Mouse (Mus musculus) neural tube, embryonic 15.5 days (tissue): Measurements from ENCODE around the gene Dnajb4. TPM values are rescaled to one million over a fixed set of nuclear protein-coding genes. Genes with fewer than 3 reads are reported as not detected.

ENCODE experiments used
- ATAC-seq: fragments of 200-750 bp; cut with Nextera tagmentation; 2 replicates; pipeline ENCODE4 v1.8.0; 2017; ENCODE audit warnings: mild to moderate bottlenecking, moderate TSS enrichment, moderate library complexity; ENCODE audit not compliant: low FRiP score
- H3K27ac ChIP-seq: fragments of 300-500 bp; sonication (generic); replicated peaks from 2 replicates; pipeline ENCODE4 v1.5.1; 2015; ENCODE audit warnings: mild to moderate bottlenecking, inconsistent platforms
- H3K27me3 ChIP-seq: fragments of 300-500 bp; sonication (generic); replicated peaks from 2 replicates; pipeline ENCODE4 v1.6.1; 2015; ENCODE audit warnings: inconsistent platforms
- H3K36me3 ChIP-seq: fragments of 300-500 bp; sonication (generic); 2 replicates; pipeline ENCODE4 v1.6.1; 2015; ENCODE audit warnings: inconsistent platforms
- H3K4me1 ChIP-seq: fragments of 300-500 bp; sonication (generic); 2 replicates; pipeline ENCODE4 v1.6.1; 2015; ENCODE audit warnings: inconsistent platforms
- H3K4me2 ChIP-seq: fragments of 300-500 bp; sonication (generic); 2 replicates; pipeline ENCODE4 v1.6.1; 2015; ENCODE audit warnings: inconsistent platforms, mild to moderate bottlenecking, moderate library complexity
- H3K4me3 ChIP-seq: fragments of 300-500 bp; sonication (generic); replicated peaks from 2 replicates; pipeline ENCODE4 v1.5.1; 2015; ENCODE audit warnings: mild to moderate bottlenecking, inconsistent platforms
- H3K9ac ChIP-seq: fragments of 300-500 bp; sonication (generic); replicated peaks from 2 replicates; pipeline ENCODE4 v1.6.1; 2015; ENCODE audit warnings: mild to moderate bottlenecking, inconsistent platforms
- H3K9me3 ChIP-seq: fragments of 300-500 bp; sonication (generic); replicated peaks from 2 replicates; pipeline ENCODE4 v1.6.1; 2016; ENCODE audit warnings: inconsistent platforms
- WGBS: fragments of 180-500 bp; shearing (Covaris S2); methylation state at CpG from one replicate; pipeline ENCODE4 v1.1.7; 2015; ENCODE audit warnings: mixed read lengths; 5-methylcytosine and 5-hydroxymethylcytosine counted together
- polyA plus RNA-seq: library from polyadenylated mRNA; unstranded; fragments of >200 nt; fragmentation: Nextera tagmentation; extraction: Ambion mirVana; gene quantifications from 2 replicates; pipeline ENCODE4 v1.2.1, GENCODE M21; 2015

Gene Dnajb4
- polyA plus RNA-seq, 1 experiment from 2014 or later = 45.6 TPM

- Histone ChIP-seq H3K4me1 (peaks cover 17% of the 10 kb centered on the region), H3K9me3 (no peaks in the 10 kb centered on the region), H3K36me3 (0 out of 2 replicates have a peak, but pooled peaks cover 6% of the 10 kb centered on the region), H3K27ac (no peak overlapping the region), H3K27me3 (no peaks in the 10 kb centered on the region), H3K9ac (no peak overlapping the region), H3K4me2 (peak overlapping the region; percentile 59), H3K4me3 (peak overlapping the region; percentile 12)
- WGBS = 76% methylated on average over 9 of the region's 9 CpGs
- ATAC-seq = no peak
These were observed 19.2 kb downstream of the Dnajb4 start for GRCm38 (mm10) chr3:152190679-152191477.

GRCm38 (mm10) chr3:152189306-152189705 is 20.8 kb downstream of the Dnajb4 start:
- Histone ChIP-seq H3K27ac (no peak overlapping the region), H3K9me3 (no peaks in the 10 kb centered on the region), H3K4me3 (no peak overlapping the region), H3K9ac (no peak overlapping the region), H3K4me1 (peaks cover 17% of the 10 kb centered on the region), H3K36me3 (peaks cover 15% of the 10 kb centered on the region; the same call in 1 of the 2 replicates), H3K4me2 (no peak overlapping the region), H3K27me3 (no peaks in the 10 kb centered on the region)
- 78% methylated on average over 4 of the region's 4 CpGs for WGBS
- no peak for ATAC-seq

- no peak overlapping the region for H3K27ac ChIP-seq
- H3K36me3 ChIP-seq = peaks cover 22% of the 10 kb centered on the region; the same call in 1 of the 2 replicates
- no peaks in the 10 kb centered on the region for H3K9me3 ChIP-seq
- WGBS = 90% methylated on average over 6 of the region's 6 CpGs
- peaks cover 5% of the 10 kb centered on the region for H3K4me1 ChIP-seq
- H3K4me2 ChIP-seq = no peak overlapping the region
- no peak overlapping the region for H3K4me3 ChIP-seq
- H3K9ac ChIP-seq = no peak overlapping the region
- no peak for ATAC-seq
- no peaks in the 10 kb centered on the region for H3K27me3 ChIP-seq
These were observed 24.0 kb downstream of the Dnajb4 start for GRCm38 (mm10) chr3:152186106-152186505.

- H3K27ac ChIP-seq = no peak overlapping the region
- H3K9me3 ChIP-seq = no peaks in the 10 kb centered on the region
- 74% methylated on average over 9 of the region's 9 CpGs for WGBS
- peaks cover 22% of the 10 kb centered on the region; the same call in 1 of the 2 replicates for H3K36me3 ChIP-seq
- no peak overlapping the region for H3K9ac ChIP-seq
- H3K27me3 ChIP-seq = no peaks in the 10 kb centered on the region
- no peak for ATAC-seq
- H3K4me2 ChIP-seq = no peak overlapping the region
- H3K4me3 ChIP-seq = no peak overlapping the region
- H3K4me1 ChIP-seq = no peaks in the 10 kb centered on the region
These were observed 26.6 kb downstream of the Dnajb4 start for GRCm38 (mm10) chr3:152183522-152183921.

- H3K9me3 ChIP-seq = no peaks in the 10 kb centered on the region
- no peaks in the 10 kb centered on the region for H3K4me1 ChIP-seq
- no peak for ATAC-seq
- no peak overlapping the region for H3K4me3 ChIP-seq
- WGBS = 82% methylated on average over 4 of the region's 4 CpGs
- H3K36me3 ChIP-seq = peaks cover 16% of the 10 kb centered on the region; the same call in 1 of the 2 replicates
- no peak overlapping the region for H3K27ac ChIP-seq
- H3K4me2 ChIP-seq = no peak overlapping the region
- H3K9ac ChIP-seq = no peak overlapping the region
- H3K27me3 ChIP-seq = no peaks in the 10 kb centered on the region
These were observed 29.5 kb downstream of the Dnajb4 start for GRCm38 (mm10) chr3:152180624-152181023.

GRCm38 (mm10) chr3:152179285-152179684 is 30.8 kb downstream of the Dnajb4 start:
- Histone ChIP-seq H3K4me1 (no peaks in the 10 kb centered on the region), H3K9me3 (no peaks in the 10 kb centered on the region)
- 24% methylated on average over 1 of the region's 1 CpGs for WGBS

GRCm38 (mm10) chr3:152178816-152179215 is 31.3 kb downstream of the Dnajb4 start:
- Histone ChIP-seq H3K4me3 (no peak overlapping the region), H3K4me1 (no peaks in the 10 kb centered on the region), H3K9me3 (no peaks in the 10 kb centered on the region), H3K4me2 (no peak overlapping the region), H3K27me3 (no peaks in the 10 kb centered on the region), H3K27ac (no peak overlapping the region), H3K9ac (no peak overlapping the region), H3K36me3 (0 out of 2 replicates have a peak, but pooled peaks cover 7% of the 10 kb centered on the region)
- ATAC-seq = no peak
- WGBS = 69% methylated on average over 4 of the region's 4 CpGs

More at GRCm38 (mm10) chr3:152179285-152179684, 30.8 kb downstream of the Dnajb4 start:
- no peak overlapping the region for H3K9ac ChIP-seq
- H3K27ac ChIP-seq = no peak overlapping the region
- 0 out of 2 replicates have a peak, but pooled peaks cover 7% of the 10 kb centered on the region for H3K36me3 ChIP-seq
- no peaks in the 10 kb centered on the region for H3K27me3 ChIP-seq
- ATAC-seq = no peak
- no peak overlapping the region for H3K4me3 ChIP-seq
- no peak overlapping the region for H3K4me2 ChIP-seq

- H3K9me3 ChIP-seq = no peaks in the 10 kb centered on the region
- WGBS = 87% methylated on average over 7 of the region's 7 CpGs
- no peak for ATAC-seq
These were observed 37.7 kb downstream of the Dnajb4 start for GRCm38 (mm10) chr3:152172322-152172935.

GRCm38 (mm10) chr3:152171862-152172261 is 38.2 kb downstream of the Dnajb4 start:
- 79% methylated on average over 7 of the region's 7 CpGs for WGBS

More at GRCm38 (mm10) chr3:152172322-152172935, 37.7 kb downstream of the Dnajb4 start:
- Histone ChIP-seq H3K9ac (no peak overlapping the region), H3K4me3 (no peak overlapping the region), H3K4me1 (peaks cover under 1% of the 10 kb centered on the region; the same call in 1 of the 2 replicates), H3K27me3 (no peaks in the 10 kb centered on the region), H3K4me2 (no peak overlapping the region), H3K36me3 (no peaks in the 10 kb centered on the region), H3K27ac (no peak overlapping the region)

GRCm38 (mm10) chr3:152171236-152171635 is 38.9 kb downstream of the Dnajb4 start:
- Histone ChIP-seq H3K36me3 (no peaks in the 10 kb centered on the region), H3K4me2 (no peak overlapping the region), H3K4me1 (peaks cover 12% of the 10 kb centered on the region), H3K9me3 (no peaks in the 10 kb centered on the region), H3K27ac (no peak overlapping the region), H3K27me3 (no peaks in the 10 kb centered on the region), H3K4me3 (no peak overlapping the region), H3K9ac (no peak overlapping the region)
- WGBS = 79% methylated on average over 2 of the region's 2 CpGs
- no peak for ATAC-seq

More at GRCm38 (mm10) chr3:152171862-152172261, 38.2 kb downstream of the Dnajb4 start:
- Histone ChIP-seq H3K36me3 (no peaks in the 10 kb centered on the region), H3K9ac (no peak overlapping the region), H3K27ac (no peak overlapping the region), H3K4me3 (no peak overlapping the region), H3K4me2 (no peak overlapping the region), H3K9me3 (no peaks in the 10 kb centered on the region), H3K4me1 (peaks cover 6% of the 10 kb centered on the region; the same call in 1 of the 2 replicates), H3K27me3 (no peaks in the 10 kb centered on the region)
- no peak for ATAC-seq

GRCm38 (mm10) chr3:152170407-152170806 is 39.7 kb downstream of the Dnajb4 start:
- Histone ChIP-seq H3K9me3 (no peaks in the 10 kb centered on the region), H3K4me2 (no peak overlapping the region), H3K36me3 (no peaks in the 10 kb centered on the region), H3K9ac (no peak overlapping the region), H3K4me1 (peaks cover 20% of the 10 kb centered on the region), H3K27me3 (no peaks in the 10 kb centered on the region), H3K27ac (no peak overlapping the region), H3K4me3 (no peak overlapping the region)
- WGBS = 44% methylated on average over 1 of the region's 1 CpGs
- no peak for ATAC-seq

- H3K27ac ChIP-seq = no peak overlapping the region
- no peak overlapping the region for H3K4me3 ChIP-seq
- 0 out of 2 replicates have a peak, but pooled peaks cover 4% of the 10 kb centered on the region for H3K27me3 ChIP-seq
- H3K36me3 ChIP-seq = no peaks in the 10 kb centered on the region
- H3K4me2 ChIP-seq = no peak overlapping the region
- peaks cover 28% of the 10 kb centered on the region for H3K4me1 ChIP-seq
- WGBS = 92% methylated on average over 10 of the region's 10 CpGs
- no peaks in the 10 kb centered on the region for H3K9me3 ChIP-seq
- H3K9ac ChIP-seq = no peak overlapping the region
- ATAC-seq = no peak
These were observed 42.1 kb downstream of the Dnajb4 start for GRCm38 (mm10) chr3:152168007-152168406.
